Mouse (Mus musculus): ENCODE results near the gene Npr3. TPM values are rescaled to one million over a fixed set of nuclear protein-coding genes. Genes with fewer than 3 reads are reported as not detected.
A peak's percentile ranks its signal among the peaks of the same experiment; 100 is the strongest.

Gene Npr3
- polyA plus RNA-seq, 1 experiment from 2014 or later: 2.1 TPM

DNA sequence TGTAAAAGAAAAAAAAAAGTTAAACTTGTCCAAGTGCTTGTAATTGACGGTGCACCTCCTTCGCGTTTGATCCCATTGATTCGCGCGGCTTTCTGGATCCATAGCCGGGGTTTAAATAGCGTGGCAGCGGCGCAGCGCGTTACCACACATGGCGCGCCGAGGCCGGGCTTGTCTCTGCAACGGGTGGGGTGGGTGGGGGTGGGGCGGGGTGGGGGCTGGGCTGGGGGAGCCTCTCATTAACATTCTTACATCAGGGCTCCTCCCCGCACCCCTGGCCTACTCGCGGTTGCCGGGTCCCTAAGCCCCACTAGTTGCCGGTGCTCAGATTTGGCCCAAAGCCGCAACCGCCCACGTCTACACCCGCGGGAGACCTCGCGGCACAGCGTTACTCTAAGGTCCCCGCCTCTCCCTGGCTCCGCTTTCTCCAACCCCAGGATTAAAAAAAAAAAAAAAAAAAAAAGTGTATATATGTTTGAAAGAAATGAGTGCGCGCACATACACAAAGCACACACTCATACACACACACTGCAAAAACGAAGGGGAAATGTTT, 991 bp downstream of the Npr3 start:
- WGBS: under 1% methylated on average over 35 of the region's 36 CpGs
- Histone ChIP-seq H3K9ac (no peak overlapping the region), H3K36me3 (replicated peaks) (no peaks in the 10 kb centered on the region), H3K27me3 (peaks cover 62% of the 10 kb centered on the region), H3K9me3 (no peaks in the 10 kb centered on the region), H3K4me3 (replicated peaks) (peak overlapping the region; percentile 50), H3K27ac (no peak overlapping the region), H3K4me2 (peak overlapping the region; percentile 86), H3K4me1 (peaks cover 44% of the 10 kb centered on the region)
- ATAC-seq (ENCODE audit: low FRiP score): peak; percentile 39; the same call in 1 of the 2 replicates

DNA sequence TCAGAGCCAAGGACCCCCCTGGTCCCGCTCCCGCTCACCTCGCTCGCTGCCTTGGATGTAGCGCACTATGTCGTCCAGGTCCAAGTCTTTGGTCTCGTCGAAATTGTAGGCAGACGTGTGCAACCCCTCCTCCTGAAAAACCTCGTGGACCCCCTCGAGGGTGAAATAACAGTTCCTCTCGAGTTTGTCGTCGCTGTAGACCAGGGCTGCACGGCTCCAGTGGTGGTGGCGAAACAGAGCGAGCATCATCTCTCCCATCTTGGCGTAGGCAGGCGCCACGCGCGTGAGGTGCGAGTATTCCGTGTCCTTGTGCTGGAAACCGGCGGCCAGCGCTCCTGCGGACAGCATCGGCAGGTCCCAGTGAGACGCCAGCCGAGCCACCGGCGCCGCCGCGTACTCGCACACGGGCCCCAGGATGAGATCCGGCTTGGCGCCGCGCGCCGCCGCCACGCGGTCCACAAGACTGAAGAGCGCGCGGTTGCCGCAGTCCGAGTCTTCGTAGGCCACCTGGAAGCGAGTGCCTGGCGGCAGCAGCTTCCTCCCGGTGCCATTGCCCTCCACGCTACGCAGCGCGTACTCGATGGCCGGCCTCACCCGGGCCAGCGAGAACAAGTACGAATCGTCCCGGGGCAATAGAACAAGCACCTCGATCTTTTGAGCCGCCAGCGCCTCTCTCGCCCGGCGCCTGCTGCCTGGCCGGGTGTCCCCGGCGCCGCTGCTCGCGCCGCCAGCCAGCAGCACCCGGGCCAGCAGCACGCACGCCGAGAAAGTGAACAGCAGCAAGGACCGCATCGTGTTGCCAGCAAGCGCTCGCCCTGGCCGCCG, 2.0 kb downstream of the Npr3 start:
- peaks cover 44% of the 10 kb centered on the region for H3K4me1 ChIP-seq
- no peaks in the 10 kb centered on the region for H3K36me3 ChIP-seq (replicated peaks)
- H3K27me3 ChIP-seq: peaks cover 66% of the 10 kb centered on the region
- no peaks in the 10 kb centered on the region for H3K9me3 ChIP-seq
- H3K4me3 ChIP-seq (replicated peaks): peak overlapping the region; percentile 50
- peak; percentile 49 for ATAC-seq (ENCODE audit: low FRiP score)
- peak overlapping the region; percentile 86 for H3K4me2 ChIP-seq
- peak overlapping the region; percentile 44 for H3K9ac ChIP-seq
- H3K27ac ChIP-seq: no peak overlapping the region
- WGBS: under 1% methylated on average over 83 of the region's 90 CpGs

DNA sequence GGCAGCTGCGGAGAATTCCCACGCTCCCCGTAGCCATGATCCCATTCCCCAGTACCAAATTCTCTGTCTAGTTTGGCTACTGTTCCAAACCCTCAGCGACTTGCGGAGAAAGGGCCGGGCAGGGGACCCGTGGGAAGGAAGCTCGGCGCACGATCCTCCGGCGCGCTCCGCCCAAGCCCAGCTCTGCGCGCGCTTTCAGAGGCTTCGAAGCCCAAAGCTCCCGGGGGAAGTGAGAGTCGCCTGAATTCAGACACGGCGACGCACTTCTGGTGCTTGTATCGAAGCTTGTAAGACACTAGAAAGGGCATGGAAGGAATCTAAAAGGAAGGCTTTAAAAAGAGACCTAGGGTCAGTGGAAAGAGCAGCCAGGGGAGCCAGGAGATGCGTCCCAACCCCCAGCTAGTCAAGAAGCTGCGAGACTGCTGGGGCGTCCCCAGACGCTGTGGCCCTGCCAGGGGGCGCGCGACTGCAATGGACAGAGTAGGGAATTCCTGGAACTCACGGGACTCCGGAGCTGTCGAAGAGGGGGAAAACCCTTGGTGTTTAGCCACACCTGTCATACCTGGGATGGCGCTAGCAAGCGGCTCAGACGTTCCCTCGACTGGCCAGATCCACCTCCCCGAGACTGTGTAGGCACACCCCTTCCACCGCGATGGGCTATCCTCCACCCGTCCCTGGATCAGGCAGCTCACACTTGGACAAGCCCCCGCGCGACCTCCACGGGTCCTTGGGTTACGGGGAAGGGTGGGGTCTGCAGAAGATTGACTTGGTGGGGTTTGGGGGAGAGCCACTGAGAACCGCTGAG, 2.8 kb downstream of the Npr3 start:
- Histone ChIP-seq H3K9me3 (no peaks in the 10 kb centered on the region), H3K4me1 (peaks cover 44% of the 10 kb centered on the region), H3K4me3 (replicated peaks) (peak overlapping the region; percentile 50), H3K9ac (peak overlapping the region; percentile 38; the same call in 1 of the 2 replicates), H3K27ac (no peak overlapping the region), H3K27me3 (peaks cover 66% of the 10 kb centered on the region), H3K4me2 (peak overlapping the region; percentile 86), H3K36me3 (replicated peaks) (no peaks in the 10 kb centered on the region)
- under 1% methylated on average over 48 of the region's 48 CpGs for WGBS
- 0 out of 2 replicates have a peak, but pooled peaks have one; percentile 13 for ATAC-seq (ENCODE audit: low FRiP score)

DNA sequence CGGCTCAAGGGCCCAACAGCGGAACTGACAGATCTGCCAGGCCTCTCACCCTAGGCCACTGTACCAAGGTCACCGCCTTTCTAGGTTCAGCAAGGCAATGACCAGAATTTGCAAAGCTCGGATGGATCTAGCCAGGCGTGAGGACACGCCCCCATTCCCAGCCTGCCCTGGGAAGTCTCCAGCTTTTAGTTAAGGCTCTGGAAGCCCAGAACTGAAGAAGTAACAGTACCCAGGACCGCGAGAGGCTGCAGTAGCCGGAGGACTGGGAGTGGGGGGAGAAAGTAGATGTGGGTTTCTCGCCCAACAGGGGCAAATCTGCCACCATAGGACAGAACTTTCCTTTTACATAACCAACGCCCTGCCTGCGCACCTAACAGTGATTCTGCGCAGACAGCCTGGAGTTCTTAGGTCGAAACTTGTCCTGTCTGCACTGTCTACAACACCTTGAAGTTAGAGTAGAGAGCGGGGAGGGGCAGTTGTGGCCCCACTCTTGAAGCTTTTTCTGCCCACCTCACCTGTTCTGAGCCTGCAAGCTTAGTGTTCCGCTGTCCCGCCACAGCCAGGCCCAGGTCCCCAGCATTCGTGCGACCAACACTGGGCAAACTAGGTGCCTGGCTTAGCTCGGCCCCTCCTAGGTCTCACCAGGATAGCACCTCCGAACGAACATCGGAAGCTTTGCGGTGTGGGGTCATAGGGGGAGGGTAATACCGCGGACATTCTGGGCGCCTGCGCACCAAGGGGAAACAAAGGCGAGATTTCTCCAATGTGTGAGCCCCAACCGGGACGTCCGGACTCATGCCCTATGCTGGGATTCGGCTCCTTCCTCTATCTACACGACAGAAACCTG, 3.7 kb downstream of the Npr3 start:
- peaks cover 60% of the 10 kb centered on the region for H3K27me3 ChIP-seq
- H3K4me3 ChIP-seq (replicated peaks): peak overlapping the region; percentile 50
- 2% methylated on average over 30 of the region's 34 CpGs for WGBS
- H3K4me2 ChIP-seq: peak overlapping the region; percentile 86
- no peak overlapping the region for H3K27ac ChIP-seq
- H3K9ac ChIP-seq: peak overlapping the region; percentile 38
- peaks cover 44% of the 10 kb centered on the region for H3K4me1 ChIP-seq
- H3K36me3 ChIP-seq (replicated peaks): no peaks in the 10 kb centered on the region
- no peaks in the 10 kb centered on the region for H3K9me3 ChIP-seq
- peak; percentile 44 for ATAC-seq (ENCODE audit: low FRiP score)

DNA sequence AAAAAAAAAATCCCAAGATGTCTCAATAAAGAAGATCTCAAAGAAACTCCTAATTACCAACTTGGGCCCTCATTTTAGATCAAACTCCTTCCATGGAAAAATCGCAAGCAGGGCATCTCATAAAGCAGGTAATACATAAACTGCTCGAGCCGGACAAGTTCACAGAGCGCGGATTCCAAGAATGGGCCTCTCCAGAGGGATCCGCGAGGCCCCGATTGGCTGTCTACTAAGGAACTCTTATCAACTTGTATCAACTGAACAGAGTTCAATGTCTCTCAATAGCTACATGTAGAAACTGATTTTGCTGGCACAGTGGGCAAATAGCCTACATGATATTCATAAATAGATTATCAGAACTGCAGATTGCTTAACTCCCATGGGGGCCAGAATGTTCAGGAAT, 9.5 kb downstream of the Npr3 start:
- ATAC-seq (ENCODE audit: low FRiP score): no peak
- Histone ChIP-seq H3K4me1 (no peaks in the 10 kb centered on the region), H3K9ac (no peak overlapping the region), H3K9me3 (no peaks in the 10 kb centered on the region), H3K4me3 (replicated peaks) (no peak overlapping the region), H3K27me3 (peaks cover 10% of the 10 kb centered on the region), H3K27ac (no peak overlapping the region), H3K4me2 (no peak overlapping the region), H3K36me3 (replicated peaks) (no peaks in the 10 kb centered on the region)
- 93% methylated on average over 8 of the region's 8 CpGs for WGBS

DNA sequence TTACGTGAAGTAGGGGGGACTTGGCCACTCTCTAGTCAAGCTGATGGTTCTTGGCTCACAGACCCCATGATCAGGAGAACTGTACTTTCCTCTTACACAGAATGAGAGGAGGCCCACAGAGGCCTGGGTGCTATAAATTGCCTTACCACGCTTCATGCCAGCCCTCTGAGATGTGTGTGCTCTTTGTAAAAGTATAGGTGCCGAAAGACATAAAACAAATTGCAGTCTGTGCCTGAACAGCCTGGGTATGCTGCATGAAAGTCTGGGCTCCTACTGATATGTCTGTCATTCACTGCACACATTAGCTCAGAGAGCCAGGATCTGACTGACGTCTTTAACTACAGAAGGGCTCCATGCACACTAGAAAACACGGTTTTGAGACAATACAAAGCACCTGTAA, 9.9 kb downstream of the Npr3 start:
- no peaks in the 10 kb centered on the region for H3K4me1 ChIP-seq
- H3K36me3 ChIP-seq (replicated peaks): no peaks in the 10 kb centered on the region

DNA sequence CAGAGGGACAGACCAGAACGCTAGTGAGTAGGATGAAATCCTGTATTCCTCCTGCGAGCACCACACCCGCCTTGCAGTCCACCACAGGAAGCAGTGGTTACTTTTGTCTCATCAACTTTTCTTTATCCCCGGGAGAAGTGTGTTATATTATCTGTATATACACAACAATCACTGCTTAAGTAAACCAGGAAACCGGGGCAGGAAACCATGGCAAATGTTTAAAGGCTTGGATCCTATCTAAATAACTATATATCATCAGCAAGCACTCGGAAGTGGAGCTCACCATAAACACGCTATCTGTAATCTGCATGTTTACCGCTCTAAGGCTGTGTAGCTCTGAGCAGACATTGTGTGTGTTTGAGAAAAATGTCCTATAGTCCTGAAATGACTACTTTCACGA, 13.1 kb downstream of the Npr3 start:
- Histone ChIP-seq H3K27ac (no peak overlapping the region), H3K4me1 (no peaks in the 10 kb centered on the region), H3K9ac (no peak overlapping the region), H3K4me3 (replicated peaks) (no peak overlapping the region), H3K27me3 (no peaks in the 10 kb centered on the region), H3K4me2 (no peak overlapping the region), H3K36me3 (replicated peaks) (no peaks in the 10 kb centered on the region), H3K9me3 (no peaks in the 10 kb centered on the region)
- WGBS: 83% methylated on average over 9 of the region's 9 CpGs
- no peak for ATAC-seq (ENCODE audit: low FRiP score)

More for the DNA sequence above, 9.9 kb downstream of the Npr3 start:
- Histone ChIP-seq H3K9me3 (no peaks in the 10 kb centered on the region), H3K27ac (no peak overlapping the region), H3K27me3 (peaks cover 5% of the 10 kb centered on the region), H3K4me3 (replicated peaks) (no peak overlapping the region), H3K9ac (no peak overlapping the region), H3K4me2 (no peak overlapping the region)
- 83% methylated on average over 5 of the region's 5 CpGs for WGBS
- ATAC-seq (ENCODE audit: low FRiP score): no peak

DNA sequence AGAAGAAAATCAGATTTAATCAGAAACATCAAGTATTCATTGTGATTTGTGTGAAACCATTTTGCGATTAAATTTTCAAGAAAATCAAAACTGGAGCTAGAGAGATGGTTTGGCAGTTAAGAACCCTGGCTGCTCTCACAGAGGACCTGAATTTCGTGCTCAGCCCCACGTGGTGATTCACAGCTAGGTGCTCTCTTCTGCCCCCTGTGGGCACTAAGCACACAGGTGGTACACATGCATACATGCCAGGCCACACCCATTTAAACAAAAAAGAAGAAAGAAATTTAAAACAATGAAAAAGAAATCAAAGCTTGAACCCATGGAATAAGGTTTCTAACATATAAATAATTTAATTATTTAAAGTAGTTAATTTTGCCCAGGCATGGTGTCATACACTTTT, 15.7 kb downstream of the Npr3 start:
- 54% methylated on average over 3 of the region's 3 CpGs for WGBS
- Histone ChIP-seq H3K36me3 (replicated peaks) (no peaks in the 10 kb centered on the region), H3K27ac (no peak overlapping the region), H3K4me3 (replicated peaks) (no peak overlapping the region), H3K4me1 (no peaks in the 10 kb centered on the region), H3K4me2 (no peak overlapping the region), H3K9ac (no peak overlapping the region), H3K9me3 (no peaks in the 10 kb centered on the region), H3K27me3 (no peaks in the 10 kb centered on the region)
- no peak for ATAC-seq (ENCODE audit: low FRiP score)

DNA sequence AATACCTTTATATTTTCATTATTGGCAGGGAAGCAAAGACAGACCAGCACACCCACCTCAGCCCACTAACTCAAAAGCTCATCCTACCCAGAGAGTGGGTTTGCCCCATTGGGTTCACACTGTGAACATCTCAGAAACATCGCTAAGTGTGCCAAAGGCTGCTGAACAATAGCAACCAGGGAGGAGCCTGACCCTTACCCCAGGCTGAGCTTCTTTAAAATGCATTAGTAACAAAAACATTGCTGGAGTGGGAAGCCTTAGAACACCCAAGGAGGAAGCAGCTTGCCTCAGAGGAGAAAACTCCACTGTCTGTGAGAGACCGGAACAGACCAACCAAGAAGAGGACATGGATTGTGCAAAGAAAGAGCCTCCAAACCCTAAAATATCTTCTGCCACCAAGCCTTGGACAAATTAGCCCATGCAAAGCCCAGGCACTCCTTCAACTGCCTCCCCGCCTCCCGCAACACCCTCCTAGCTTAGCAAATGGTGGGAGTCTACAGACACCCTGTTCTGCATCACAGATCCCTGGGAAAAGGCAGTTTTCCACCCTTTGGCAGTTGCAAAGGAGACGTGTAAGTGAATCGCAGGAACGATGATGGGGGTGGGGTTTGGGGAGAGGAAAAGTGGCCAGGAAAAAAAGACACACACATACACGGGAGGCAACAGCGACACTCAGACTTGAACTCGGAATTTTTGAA, 24.4 kb downstream of the Npr3 start:
- 63% methylated on average over 10 of the region's 10 CpGs for WGBS
- Histone ChIP-seq H3K27ac (no peak overlapping the region), H3K4me1 (no peaks in the 10 kb centered on the region), H3K9ac (no peak overlapping the region), H3K4me2 (no peak overlapping the region), H3K4me3 (replicated peaks) (no peak overlapping the region), H3K27me3 (no peaks in the 10 kb centered on the region), H3K9me3 (no peaks in the 10 kb centered on the region), H3K36me3 (replicated peaks) (no peaks in the 10 kb centered on the region)
- ATAC-seq (ENCODE audit: low FRiP score): no peak

DNA sequence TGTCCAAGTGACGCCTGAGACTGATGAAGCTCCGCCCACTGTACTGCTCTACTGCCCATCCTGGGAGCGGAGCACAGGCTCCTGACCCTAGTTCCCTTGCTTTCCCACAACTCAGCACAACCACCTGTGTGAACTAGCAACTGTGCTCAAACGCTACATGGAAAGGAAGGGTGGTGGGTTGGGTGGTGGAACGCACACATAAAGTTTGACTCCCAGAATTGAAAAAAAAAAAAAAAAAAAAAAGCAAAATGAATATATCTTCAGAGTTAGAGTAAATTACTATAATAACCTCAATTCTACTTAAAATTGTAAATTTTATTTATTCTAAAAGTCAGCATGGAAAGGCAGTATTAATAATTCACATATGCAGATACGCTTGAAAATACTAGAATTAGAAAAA, 25.3 kb downstream of the Npr3 start:
- Histone ChIP-seq H3K36me3 (replicated peaks) (no peaks in the 10 kb centered on the region), H3K27ac (no peak overlapping the region), H3K4me1 (no peaks in the 10 kb centered on the region), H3K9ac (no peak overlapping the region), H3K27me3 (no peaks in the 10 kb centered on the region), H3K9me3 (no peaks in the 10 kb centered on the region), H3K4me2 (no peak overlapping the region), H3K4me3 (replicated peaks) (no peak overlapping the region)
- WGBS: 90% methylated on average over 6 of the region's 6 CpGs
- ATAC-seq (ENCODE audit: low FRiP score): no peak

DNA sequence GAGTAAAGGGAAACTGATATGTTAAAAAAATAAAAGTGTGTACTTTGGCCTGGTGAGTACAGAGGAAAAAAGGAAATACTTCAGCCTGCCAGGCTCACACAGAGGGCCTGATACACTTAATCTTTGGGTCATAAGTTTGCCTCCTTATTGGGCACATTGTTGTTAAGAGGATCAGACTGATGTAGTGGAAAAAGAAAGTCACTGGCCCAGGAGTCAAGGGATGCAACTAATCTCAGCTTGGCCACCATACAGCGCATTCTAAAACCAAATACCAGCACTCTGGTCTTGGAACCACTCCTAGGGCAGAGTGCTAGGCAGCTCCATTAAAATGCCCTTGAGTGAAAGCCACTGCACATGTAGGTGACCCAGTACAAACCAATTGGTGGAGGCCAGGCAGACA, 28.8 kb downstream of the Npr3 start:
- H3K9ac ChIP-seq: no peak overlapping the region
- no peaks in the 10 kb centered on the region for H3K4me1 ChIP-seq
- 0 out of 2 replicates have a peak, but pooled peaks cover 3% of the 10 kb centered on the region for H3K9me3 ChIP-seq
- no peak overlapping the region for H3K27ac ChIP-seq
- no peaks in the 10 kb centered on the region for H3K36me3 ChIP-seq (replicated peaks)
- no peak for ATAC-seq (ENCODE audit: low FRiP score)
- H3K27me3 ChIP-seq: no peaks in the 10 kb centered on the region
- WGBS: 100% methylated on average over 1 of the region's 1 CpGs
- H3K4me2 ChIP-seq: no peak overlapping the region
- no peak overlapping the region for H3K4me3 ChIP-seq (replicated peaks)
